In the genomic region with DNA sequence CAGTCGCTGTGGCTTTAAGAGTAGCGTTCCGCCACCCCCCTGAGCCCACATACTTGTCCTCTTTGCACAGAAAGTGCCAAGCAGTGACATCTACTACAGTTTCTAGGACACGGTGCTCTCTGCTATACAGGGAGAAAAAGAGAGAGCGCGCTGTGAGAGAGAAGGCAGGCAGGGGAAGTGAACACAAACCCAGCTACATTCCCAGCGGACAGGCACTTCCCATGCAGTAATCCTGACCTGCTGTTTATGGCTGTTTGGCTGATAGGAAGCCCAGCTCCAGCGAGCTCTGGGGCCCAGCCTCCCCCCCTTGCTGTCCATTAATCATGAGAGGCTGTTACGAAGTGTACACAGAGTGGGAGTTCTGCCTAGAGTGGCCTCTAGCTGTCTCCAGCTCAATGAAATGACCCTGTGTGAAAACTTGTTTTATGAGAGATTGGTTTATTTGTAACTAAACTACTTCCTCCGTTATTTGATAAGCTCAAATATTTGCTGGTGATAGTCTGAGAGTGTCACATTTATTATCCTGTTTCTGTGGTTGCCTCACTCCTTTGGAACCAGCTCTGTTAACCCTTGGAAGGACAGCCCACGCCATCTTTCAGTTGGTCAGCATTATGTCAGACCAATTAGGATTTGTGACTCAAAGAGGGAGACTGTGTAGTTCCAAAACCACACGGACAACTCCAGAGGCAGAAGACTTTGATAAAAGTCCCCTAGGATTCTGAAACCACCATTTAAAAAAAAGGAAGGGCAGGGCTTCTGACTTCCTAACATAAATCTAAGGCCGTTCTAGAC, we compare ENCODE assay signal across 8 mouse cellular contexts.
DNase-seq lines count a peak whose midpoint lies in the region; ATAC-seq and TF ChIP-seq lines count a peak whose summit lies in the region.

No protein-coding gene starts in this region.

- H3K9ac ChIP-seq in intestine, postnatal 0 days (ENCODE audit: low read depth, low read length) = peak overlapping the region; percentile 40; the same call in 1 of the 2 replicates

- no peaks in the 10 kb centered on the region for H3K9me3 ChIP-seq in intestine, postnatal 0 days (ENCODE audit: control insufficient read depth)
- no peaks in the 10 kb centered on the region for H3K9me3 ChIP-seq in midbrain, embryonic 10.5 days (replicated peaks)

- intact Hi-C loops in left cerebral cortex, postnatal 4 days (cut with DNase I) = loop anchor here (5.0 kb wide), 2 partner anchors 165 to 250 kb away; partner anchors contain the start of gene Spry2

- peak overlapping the region; percentile 36 for H3K4me3 ChIP-seq in intestine, postnatal 0 days (ENCODE audit: low read depth, low read length)
- peak overlapping the region; percentile 53 for H3K4me3 ChIP-seq in midbrain, embryonic 10.5 days

- H3K4me1 ChIP-seq in intestine, postnatal 0 days (replicated peaks; ENCODE audit: control insufficient read depth, insufficient read depth, low read length) = peaks cover 8% of the 10 kb centered on the region
- peaks cover 37% of the 10 kb centered on the region for H3K4me1 ChIP-seq in midbrain, embryonic 10.5 days

- no peaks in the 10 kb centered on the region for H3K27me3 ChIP-seq in intestine, postnatal 0 days (replicated peaks; ENCODE audit: control insufficient read depth, insufficient read depth, low read length)
- no peaks in the 10 kb centered on the region for H3K27me3 ChIP-seq in midbrain, embryonic 10.5 days (ENCODE audit: low read depth, poor library complexity, severe bottlenecking)

- peak overlapping the region; percentile 65 for H3K27ac ChIP-seq in intestine, postnatal 0 days (ENCODE audit: low read depth, low read length)
- peak overlapping the region; percentile 85 for H3K27ac ChIP-seq in midbrain, embryonic 10.5 days (replicated peaks)

- peak; percentile 98 for ATAC-seq in intestine, postnatal 0 days
- ATAC-seq in erythroid progenitor cell, adult 5-6 weeks (replicated peaks; ENCODE audit: low FRiP score, poor library complexity, severe bottlenecking) = no peak

- WGBS in intestine, postnatal 0 days = under 1% methylated on average over 13 of the region's 13 CpGs
- WGBS in midbrain, embryonic 10.5 days = 2% methylated on average over 13 of the region's 13 CpGs

- DNase-seq in adrenal gland, postnatal 36 days = peak; percentile 75 to 78
- peak; percentile 90 for DNase-seq in embryo, embryonic 11 days
- peak; percentile 26 to 76 for DNase-seq in gastrocnemius, postnatal 4 days (ENCODE audit: low spot score in 2 of 2)
- peak; percentile 82 for DNase-seq in left cerebral cortex, postnatal 4 days
- DNase-seq in midbrain, embryonic 10.5 days (ENCODE audit: low spot score) = peak; percentile 74
- DNase-seq in right cerebral cortex, postnatal 4 days = peak; percentile 52

- no peaks in the 10 kb centered on the region for H3K36me3 ChIP-seq in intestine, postnatal 0 days (ENCODE audit: control insufficient read depth, insufficient read depth)
- no peaks in the 10 kb centered on the region for H3K36me3 ChIP-seq in midbrain, embryonic 10.5 days

- H3K4me2 ChIP-seq in intestine, postnatal 0 days (replicated peaks; ENCODE audit: low read depth) = peak overlapping the region; percentile 67

- TF ChIP-seq CTCF in intestine, postnatal 0 days (IDR thresholded peaks at IDR 0.05; ENCODE audit: low read depth) = peak; percentile 58
